Comparison of ENCODE assay signal across 7 mouse cellular contexts in the genomic region with DNA sequence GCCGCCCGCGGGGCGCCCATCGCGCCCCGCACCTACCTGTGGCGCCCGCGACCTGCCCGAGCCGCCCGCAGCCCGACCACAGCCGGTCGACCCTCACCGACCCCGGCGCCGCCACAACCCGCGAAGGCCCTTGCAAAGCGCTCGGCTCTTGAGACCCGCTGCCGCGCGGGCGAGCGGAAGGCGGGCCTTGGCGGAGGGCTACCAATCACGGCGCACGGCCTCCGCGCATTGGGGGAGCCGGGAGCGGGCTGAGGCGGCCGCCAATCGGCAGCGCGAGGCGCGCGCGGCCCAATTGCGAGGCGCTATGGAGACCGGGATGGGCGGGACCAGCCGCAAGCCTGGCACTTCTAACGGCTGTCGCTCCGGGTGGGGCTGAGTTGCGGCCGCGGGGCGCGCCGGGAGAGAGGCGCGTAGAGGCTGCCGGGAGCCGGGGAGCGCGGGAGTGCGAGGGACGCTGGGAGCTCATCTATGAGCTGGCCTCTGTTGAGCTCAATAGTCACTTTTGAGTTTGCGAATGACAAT. TPM values are rescaled to one million over a fixed set of nuclear protein-coding genes. Genes with fewer than 3 reads are reported as not detected.
DNase-seq lines count a peak whose midpoint lies in the region; ATAC-seq lines count a peak whose summit lies in the region.

A gene (minus strand): TSS at position 180 of the 522 bp plus-strand sequence.

- H3K36me3 ChIP-seq in embryonic facial prominence, embryonic 11.5 days (replicated peaks; ENCODE audit: control insufficient read depth, insufficient read depth, low read depth, low read length), result peaks cover 2% of the 10 kb centered on the region
- H3K36me3 ChIP-seq in limb, embryonic 10.5 days, result peaks cover 41% of the 10 kb centered on the region
- peaks cover 13% of the 10 kb centered on the region for H3K36me3 ChIP-seq in midbrain, embryonic 13.5 days

- H3K27me3 ChIP-seq in embryonic facial prominence, embryonic 11.5 days (ENCODE audit: control insufficient read depth, insufficient read depth, low read length), result no peaks in the 10 kb centered on the region
- no peaks in the 10 kb centered on the region for H3K27me3 ChIP-seq in limb, embryonic 10.5 days (ENCODE audit: low read depth, poor library complexity, severe bottlenecking)
- H3K27me3 ChIP-seq in midbrain, embryonic 13.5 days, result no peaks in the 10 kb centered on the region

- peak within 1 kb of the TSS; percentile 74 for H3K4me3 ChIP-seq in embryonic facial prominence, embryonic 11.5 days (ENCODE audit: low read depth, low read length)
- H3K4me3 ChIP-seq in limb, embryonic 10.5 days, result peak within 1 kb of the TSS; percentile 93
- peak within 1 kb of the TSS; percentile 98 for H3K4me3 ChIP-seq in midbrain, embryonic 13.5 days (replicated peaks)

- ATAC-seq in embryonic facial prominence, embryonic 11.5 days (replicated peaks; ENCODE audit: insufficient number of reproducible peaks, low FRiP score, low TSS enrichment, low read depth), result peak; percentile 99
- peak; percentile 91 for ATAC-seq in granulocyte monocyte progenitor cell, adult 5-6 weeks (replicated peaks; ENCODE audit: poor library complexity, severe bottlenecking)
- peak; percentile 100 for ATAC-seq in midbrain, embryonic 13.5 days

- under 1% methylated on average over 58 of the region's 71 CpGs for WGBS in embryonic facial prominence, embryonic 11.5 days
- under 1% methylated on average over 67 of the region's 71 CpGs for WGBS in limb, embryonic 10.5 days
- 0% methylated on average over 68 of the region's 71 CpGs for WGBS in midbrain, embryonic 13.5 days

- peak; percentile 99 for DNase-seq in adrenal gland, postnatal 14 days
- DNase-seq in embryonic facial prominence, embryonic 11.5 days (ENCODE audit: low spot score), result peak; percentile 99
- DNase-seq in kidney, adult 11 months, result peak; percentile 98
- peak; percentile 98 for DNase-seq in limb, embryonic 10.5 days (ENCODE audit: low spot score)
- peak; percentile 97 for DNase-seq in spleen, adult 12 weeks (ENCODE audit: low spot score)

- H3K9ac ChIP-seq in embryonic facial prominence, embryonic 11.5 days (replicated peaks; ENCODE audit: low read length), result peak within 1 kb of the TSS; percentile 96
- H3K9ac ChIP-seq in midbrain, embryonic 13.5 days (replicated peaks), result peak within 1 kb of the TSS; percentile 98

- H3K27ac ChIP-seq in embryonic facial prominence, embryonic 11.5 days (replicated peaks; ENCODE audit: low read depth, low read length), result peak within 1 kb of the TSS; percentile 80
- peak within 1 kb of the TSS; percentile 98 for H3K27ac ChIP-seq in limb, embryonic 10.5 days
- H3K27ac ChIP-seq in midbrain, embryonic 13.5 days, result peak within 1 kb of the TSS; percentile 84

- peaks cover 3% of the 10 kb centered on the region for H3K4me1 ChIP-seq in embryonic facial prominence, embryonic 11.5 days (ENCODE audit: control insufficient read depth, insufficient read depth, low read length)
- H3K4me1 ChIP-seq in limb, embryonic 10.5 days, result peaks cover 22% of the 10 kb centered on the region
- H3K4me1 ChIP-seq in midbrain, embryonic 13.5 days (replicated peaks), result peaks cover 35% of the 10 kb centered on the region

- H3K4me2 ChIP-seq in embryonic facial prominence, embryonic 11.5 days (ENCODE audit: low read depth, low read length), result peak within 1 kb of the TSS; percentile 71
- H3K4me2 ChIP-seq in midbrain, embryonic 13.5 days (replicated peaks), result peak within 1 kb of the TSS; percentile 99

- no peaks in the 10 kb centered on the region for H3K9me3 ChIP-seq in embryonic facial prominence, embryonic 11.5 days (replicated peaks; ENCODE audit: control insufficient read depth, low read length)
- no peaks in the 10 kb centered on the region for H3K9me3 ChIP-seq in limb, embryonic 10.5 days (replicated peaks)
- no peaks in the 10 kb centered on the region for H3K9me3 ChIP-seq in midbrain, embryonic 13.5 days

RNA-seq across cellular contexts. Expression of the gene that starts here (rescaled TPM):
- total RNA-seq in adrenal gland, postnatal 14 days (2021), result 32.9 and 37.4 TPM in 2 replicates
- polyA plus RNA-seq in embryonic facial prominence, embryonic 11.5 days (2014; fragmentation: Nextera tagmentation; extraction: Ambion mirVana), result 31.3 and 32.2 TPM in 2 replicates
- 48.5 and 52.2 TPM in 2 replicates for total RNA-seq in granulocyte monocyte progenitor cell, adult 5-6 weeks (2014; fragmentation: Nextera tagmentation)
- total RNA-seq in granulocyte monocyte progenitor cell, adult 5-6 weeks (2017), result 46.3 and 54.4 TPM in 2 replicates
- polyA plus RNA-seq in limb, embryonic 10.5 days (2016; fragmentation: Nextera tagmentation; extraction: Ambion mirVana), result 46.5 and 51.3 TPM in 2 replicates
- 36.3 and 39.7 TPM in 2 replicates for polyA plus RNA-seq in midbrain, embryonic 13.5 days (2015; fragmentation: Nextera tagmentation; extraction: Ambion mirVana)

Comparison
In these comparisons a context has a peak if more than half of its experiments do, and no peak if none do; other contexts are left out.
1. Peak in every context shown above with its lines: DNase-seq, ATAC-seq, H3K4me3 ChIP-seq and H3K27ac ChIP-seq.